Mouse (Mus musculus): ENCODE measurements at regions not wholly inside any gene's neighbourhood (a gene's known extent, or its start where the extent isn't known, plus 50 kb on each side); places are given as distances from the start of the nearest gene placed in this dataset.

DNA sequence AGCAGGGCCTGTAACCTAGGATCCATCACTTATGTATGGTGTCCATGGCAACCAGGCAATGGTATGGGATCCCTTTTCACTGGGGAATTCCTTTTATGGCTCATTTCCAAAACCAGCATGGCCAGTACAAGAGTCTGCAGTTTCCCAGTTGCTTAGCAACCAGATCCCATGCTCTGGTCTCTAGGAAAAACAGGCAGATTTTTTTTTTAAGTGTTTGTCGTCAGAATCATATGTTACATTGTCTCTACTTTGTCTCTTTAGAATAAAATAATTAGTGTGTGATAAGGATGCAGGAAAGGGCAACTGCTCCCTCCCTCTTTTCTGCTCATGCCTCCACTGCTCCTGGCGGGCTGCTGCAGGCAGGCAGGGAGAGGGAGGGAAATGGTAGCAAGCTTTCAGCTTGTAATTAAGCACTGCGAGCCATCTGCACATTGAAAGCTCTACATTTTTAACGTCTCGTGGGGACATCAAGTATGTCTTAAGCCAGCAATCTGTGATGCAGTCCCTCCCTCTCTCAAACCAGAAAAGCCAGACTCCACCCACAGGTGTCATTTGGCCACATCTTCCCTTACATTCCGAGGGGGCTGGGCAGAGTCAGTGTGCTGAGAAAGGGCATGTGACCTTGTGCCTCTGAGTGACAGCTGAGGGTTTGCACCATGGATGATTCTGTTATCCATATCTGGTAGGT, 51.6 kb upstream of the March10 start:
- ATAC-seq = peak; percentile 87
- H3K4me1 ChIP-seq (replicated peaks) = peaks cover 41% of the 10 kb centered on the region
- no peaks in the 10 kb centered on the region for H3K9me3 ChIP-seq
- H3K9ac ChIP-seq (replicated peaks) = no peak overlapping the region
- H3K27ac ChIP-seq = peak overlapping the region; percentile 83
- H3K4me2 ChIP-seq (replicated peaks) = peak overlapping the region; percentile 38
- peak overlapping the region; percentile 7; the same call in 1 of the 2 replicates for H3K4me3 ChIP-seq (replicated peaks)
- 1% methylated on average over 6 of the region's 6 CpGs for WGBS
- no peaks in the 10 kb centered on the region for H3K36me3 ChIP-seq
- H3K27me3 ChIP-seq = peaks cover 59% of the 10 kb centered on the region

DNA sequence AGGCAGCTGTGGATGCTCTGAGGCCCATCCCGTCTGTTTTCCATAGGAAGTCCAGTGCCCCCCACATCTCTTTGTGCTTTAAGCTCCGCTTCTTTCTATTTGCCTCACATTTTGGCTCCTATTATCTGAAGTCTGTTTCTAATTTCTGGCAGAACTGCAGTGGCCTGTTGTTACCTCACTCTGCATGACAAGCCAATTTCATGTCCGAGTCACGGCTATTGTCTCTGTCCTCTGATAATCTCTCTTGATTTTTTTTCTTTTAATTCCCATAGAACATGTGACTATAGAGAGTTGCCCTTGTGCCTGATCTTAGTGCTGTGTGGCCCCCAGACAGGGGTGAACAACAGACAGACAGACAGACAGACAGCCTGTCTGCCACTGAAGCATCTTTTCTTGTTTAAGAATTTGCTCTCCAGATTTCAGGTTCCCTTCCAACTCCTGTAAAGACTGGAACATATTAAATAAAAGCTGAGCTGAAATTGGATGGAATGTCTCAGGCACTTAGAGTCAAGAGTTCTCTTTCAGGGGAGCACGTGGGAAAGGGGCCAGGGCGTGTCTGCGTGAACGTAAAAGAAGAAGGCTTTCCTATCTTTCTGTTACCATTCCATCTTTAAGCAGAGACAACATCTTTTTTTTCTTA, 50.9 kb upstream of the March10 start:
- no peak overlapping the region; the same call in 1 of the 2 replicates for H3K4me3 ChIP-seq (replicated peaks)
- no peaks in the 10 kb centered on the region for H3K36me3 ChIP-seq
- H3K9me3 ChIP-seq = no peaks in the 10 kb centered on the region
- H3K4me1 ChIP-seq (replicated peaks) = peaks cover 41% of the 10 kb centered on the region
- H3K27ac ChIP-seq = peak overlapping the region; percentile 83
- peak overlapping the region; percentile 38 for H3K4me2 ChIP-seq (replicated peaks)
- WGBS = 5% methylated on average over 8 of the region's 8 CpGs
- H3K27me3 ChIP-seq = peaks cover 59% of the 10 kb centered on the region
- no peak overlapping the region for H3K9ac ChIP-seq (replicated peaks)
- ATAC-seq = peak; percentile 24

All from midbrain, embryonic 13.5 days (tissue).